Mouse (Mus musculus) ovary, adult 18-20 months (tissue): ENCODE data around the gene Gimap9.

Experiments
- DNase-seq: peaks from one replicate; pipeline ENCODE4 v3.0.0; 2022; ENCODE audit warnings: low spot score, mixed read lengths

The Gimap9 gene

DNA sequence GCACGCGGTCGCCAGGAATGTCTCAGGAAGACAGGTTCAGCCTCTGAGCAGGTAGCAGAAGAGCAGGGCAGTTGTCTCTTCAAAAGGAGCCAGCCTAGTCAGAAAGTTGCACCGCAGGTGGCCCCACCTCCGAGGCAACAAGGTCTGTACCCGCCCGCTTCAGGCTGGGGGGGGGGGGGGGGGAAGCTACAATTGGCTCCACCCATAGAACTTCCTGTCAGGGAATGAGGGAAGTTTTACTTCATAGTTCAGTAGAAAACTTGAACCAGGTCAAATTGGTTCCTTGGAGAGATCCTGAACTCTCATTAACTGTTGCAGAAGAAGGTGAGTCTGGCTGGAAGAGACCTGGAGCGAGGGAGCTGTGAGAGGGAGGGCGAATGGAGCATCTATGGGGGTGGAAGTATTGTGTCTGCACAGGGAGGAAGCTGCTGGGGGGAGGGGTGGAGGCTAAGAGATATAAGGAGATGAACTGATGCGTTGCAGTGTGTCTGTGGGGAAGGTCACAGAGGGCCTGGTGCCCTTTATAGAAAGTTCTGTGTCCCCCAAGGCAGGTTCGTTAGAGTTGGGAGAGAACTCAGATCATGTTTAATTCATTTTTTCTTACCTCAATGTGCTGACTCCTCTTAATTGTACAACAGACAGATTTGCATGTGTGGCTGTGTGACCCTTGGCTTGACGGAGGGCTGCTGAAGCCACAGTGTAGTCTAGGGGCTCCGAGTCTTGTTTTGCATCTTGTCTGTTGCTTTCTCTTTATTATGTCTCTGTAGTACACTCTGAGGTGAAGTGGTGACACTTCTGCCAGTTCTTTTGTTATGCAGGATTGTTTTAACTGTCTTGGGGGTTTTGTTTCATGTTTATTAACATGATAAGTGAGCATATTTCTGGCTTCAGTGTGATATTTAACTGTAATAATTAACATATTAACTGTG lies at the start of gene Gimap9:
Gene Gimap9, plus strand, starts transcription at position 199 of the 929 bp plus-strand sequence.
- no peak for DNase-seq

DNA sequence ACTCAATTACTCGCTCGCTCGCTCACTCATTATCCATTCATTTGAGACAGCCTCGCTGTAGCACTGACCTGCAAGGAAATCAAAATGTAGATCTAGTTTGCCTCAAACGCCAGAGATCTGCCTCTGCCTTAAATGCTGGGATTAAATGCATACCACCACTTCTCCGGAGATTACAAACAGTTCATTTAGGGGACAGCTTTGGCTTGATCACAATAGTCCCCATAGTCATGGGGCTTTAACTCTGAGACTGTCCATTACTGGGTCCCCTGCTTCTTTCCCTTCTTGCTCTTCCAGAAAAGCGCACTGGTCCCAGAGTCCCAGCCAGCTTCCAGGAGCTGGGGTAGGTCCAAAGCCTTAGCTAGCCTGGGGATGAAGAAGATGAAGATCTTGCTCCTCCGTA lies 49.5 kb upstream of the Gimap9 start, which contains the start of gene AI854703:
Gene AI854703, plus strand, starts transcription at position 301 of the 400 bp plus-strand sequence.
- DNase-seq: no peak

DNA sequence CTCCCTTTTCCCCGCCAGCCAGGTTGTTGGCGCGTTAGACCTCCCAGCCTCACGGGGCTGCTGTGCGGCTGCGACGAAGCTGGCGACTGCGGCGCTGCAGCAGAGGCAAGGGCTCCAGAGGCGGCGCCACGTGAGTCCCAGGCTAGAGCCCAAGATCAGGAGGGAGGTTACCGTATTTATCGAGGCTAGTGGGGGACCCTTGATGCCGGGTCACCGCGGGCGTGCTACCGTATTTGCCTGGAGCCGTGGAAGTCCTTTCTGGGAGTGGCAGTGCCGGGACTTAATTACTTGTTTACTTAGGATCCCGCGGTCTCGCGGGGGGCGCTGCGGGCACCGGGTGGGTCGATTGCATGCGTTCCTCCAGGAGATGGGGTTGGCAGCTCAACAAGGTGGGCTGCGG lies 48.9 kb upstream of the Gimap9 start:
- peak; percentile 40 for DNase-seq

DNA sequence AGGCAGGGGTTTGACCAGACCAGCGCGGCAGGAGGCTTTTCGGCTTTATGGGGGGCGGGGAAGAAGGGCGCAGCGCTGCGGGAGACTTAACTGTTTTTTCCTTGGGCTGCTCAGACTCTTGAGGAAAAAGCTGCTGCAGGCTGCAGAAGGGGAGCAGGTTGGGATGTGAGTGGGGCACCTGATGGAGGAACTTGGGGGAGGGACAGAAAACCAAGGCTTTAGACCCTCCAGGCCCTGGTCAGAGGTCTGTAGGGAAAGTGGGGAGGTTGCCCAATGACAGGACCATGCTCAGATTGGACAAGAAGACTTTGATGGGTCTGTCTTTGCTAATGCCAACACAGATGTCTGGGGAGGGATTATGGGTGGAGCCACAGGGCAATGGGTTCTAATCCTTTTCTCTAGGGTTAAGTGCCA lies 48.4 kb upstream of the Gimap9 start:
- DNase-seq: no peak

DNA sequence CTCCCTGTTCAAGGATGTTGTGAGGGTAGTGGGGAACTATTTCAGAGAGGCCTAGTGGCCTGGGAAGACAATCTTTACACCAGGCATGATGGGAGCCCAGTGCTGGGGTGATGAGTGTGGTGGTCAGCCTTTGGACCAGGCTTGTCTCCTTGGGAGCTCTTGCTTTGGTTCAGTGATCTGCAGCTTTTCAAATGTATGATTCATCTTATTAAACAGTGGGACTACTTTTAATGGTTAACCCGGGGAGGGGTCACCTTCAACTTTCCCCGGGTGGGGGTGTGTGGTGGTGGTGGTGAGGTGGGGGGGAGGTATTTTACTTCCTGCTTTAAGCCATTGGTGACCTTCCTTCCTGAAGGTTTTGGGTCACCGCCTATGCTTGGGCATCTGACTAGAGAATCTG lies 47.6 kb upstream of the Gimap9 start:
- no peak for DNase-seq

DNA sequence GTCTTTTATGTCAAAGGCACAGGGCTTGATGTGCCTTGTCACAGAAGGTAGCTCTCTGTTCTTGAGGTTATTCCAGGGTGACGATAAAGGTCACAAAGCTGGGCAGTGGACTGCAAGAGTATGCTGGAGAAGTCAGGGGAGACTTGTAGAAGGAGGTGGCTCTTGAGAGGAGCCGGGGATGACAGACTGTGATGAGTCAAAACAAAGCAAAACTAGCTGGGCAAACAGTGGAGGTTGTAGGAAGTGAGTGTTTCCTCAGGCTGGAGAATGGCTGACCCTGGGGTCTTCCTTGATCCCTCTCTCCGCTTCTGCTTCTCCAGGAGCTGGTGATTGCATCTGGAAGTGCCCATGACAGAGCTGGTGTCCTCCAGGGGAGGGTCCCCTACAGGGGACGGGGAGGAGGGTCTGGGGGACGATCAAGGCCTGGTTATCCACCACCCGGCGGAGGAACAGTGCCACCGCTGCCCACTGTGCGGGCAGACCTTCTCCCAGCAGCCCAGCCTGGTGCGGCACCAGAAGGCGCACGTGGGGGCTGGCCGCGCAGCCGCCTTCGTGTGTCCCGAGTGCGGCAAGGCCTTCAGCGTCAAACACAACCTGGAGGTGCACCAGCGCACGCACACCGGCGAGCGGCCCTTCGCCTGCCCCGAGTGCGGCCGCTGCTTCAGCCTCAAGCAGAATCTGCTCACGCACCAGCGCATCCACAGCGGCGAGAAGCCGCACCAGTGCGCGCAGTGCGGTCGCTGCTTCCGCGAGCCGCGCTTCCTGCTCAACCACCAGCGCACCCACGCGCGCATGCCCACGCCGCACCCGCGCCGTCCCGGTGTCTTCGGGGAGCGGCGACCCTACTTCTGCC lies 46.9 kb upstream of the Gimap9 start:
- no peak for DNase-seq

DNA sequence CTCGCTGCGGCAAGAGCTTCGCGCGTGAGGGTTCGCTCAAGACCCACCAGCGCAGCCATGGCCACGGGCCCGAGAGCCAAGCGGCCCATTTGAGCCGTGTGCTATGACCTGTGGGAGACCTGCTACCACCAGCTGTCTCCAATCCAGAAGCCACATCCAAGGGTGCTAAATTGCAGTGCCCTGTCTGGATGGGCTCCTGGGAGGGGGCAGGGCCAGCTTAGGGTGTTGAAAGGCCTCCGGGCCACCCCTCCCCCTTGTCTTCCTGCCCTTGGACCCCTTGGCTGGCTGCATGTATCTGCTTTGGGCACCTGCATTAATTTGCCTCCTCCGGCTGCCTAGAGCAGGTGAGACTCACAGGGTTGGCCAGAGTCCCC lies 46.3 kb upstream of the Gimap9 start:
- DNase-seq: no peak

DNA sequence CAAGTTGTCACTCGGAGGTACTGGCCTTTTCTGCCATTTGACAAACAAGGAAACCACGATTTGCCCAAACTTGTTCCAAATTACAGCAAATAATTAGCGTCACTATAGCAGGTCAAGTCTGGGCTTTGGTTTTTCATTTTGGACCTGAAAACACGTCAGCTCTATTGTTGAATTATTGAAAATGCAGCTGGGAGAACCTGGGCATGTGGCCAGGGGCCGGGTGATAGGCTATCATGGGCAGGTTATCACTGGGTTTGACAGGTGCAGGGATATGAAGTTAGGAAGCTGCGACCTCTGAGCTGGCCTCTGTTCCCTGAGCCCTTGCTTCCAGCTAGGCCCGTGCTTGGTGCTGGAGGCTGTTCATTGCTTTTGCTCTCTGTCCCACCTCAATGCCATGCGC lies 45.1 kb upstream of the Gimap9 start:
- DNase-seq: no peak

DNA sequence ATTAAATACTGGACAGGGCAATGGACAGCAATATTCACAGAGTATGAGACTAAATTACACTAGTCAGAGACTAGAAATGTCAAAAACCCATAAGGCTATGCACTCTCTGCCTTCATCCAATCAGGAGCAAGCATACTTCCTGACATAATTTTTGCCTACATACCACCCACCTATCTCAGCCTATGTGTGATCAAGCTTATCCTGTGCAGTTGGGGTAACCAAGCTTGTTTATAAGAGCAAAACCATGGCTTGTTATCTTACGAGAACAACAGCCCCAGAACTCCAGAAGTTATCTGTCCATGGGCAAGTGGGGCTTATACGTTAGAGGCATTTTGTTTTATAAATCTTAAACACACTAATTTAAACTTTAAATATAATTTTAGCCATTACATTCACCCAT lies 40.8 kb upstream of the Gimap9 start:
- no peak for DNase-seq

DNA sequence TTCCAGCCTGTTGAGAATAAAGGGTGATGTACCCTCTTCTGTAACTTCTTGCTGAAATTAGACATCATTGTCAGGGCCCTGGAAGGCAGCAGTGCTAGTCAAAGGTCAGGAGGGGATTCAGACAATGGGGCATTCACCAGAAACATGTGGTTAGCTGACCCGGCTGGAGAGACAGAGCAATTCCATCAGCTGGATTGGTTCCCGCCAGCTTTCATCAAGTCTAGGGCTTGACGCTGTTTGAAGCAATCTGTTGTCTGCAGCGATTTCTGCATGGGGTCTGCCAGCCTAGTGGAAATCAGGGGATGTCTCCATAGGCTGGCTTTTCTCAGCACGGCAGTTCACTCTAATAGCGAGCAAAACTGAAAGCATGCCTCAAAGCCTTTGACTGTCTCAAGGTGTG lies 39.4 kb upstream of the Gimap9 start:
- DNase-seq: no peak

DNA sequence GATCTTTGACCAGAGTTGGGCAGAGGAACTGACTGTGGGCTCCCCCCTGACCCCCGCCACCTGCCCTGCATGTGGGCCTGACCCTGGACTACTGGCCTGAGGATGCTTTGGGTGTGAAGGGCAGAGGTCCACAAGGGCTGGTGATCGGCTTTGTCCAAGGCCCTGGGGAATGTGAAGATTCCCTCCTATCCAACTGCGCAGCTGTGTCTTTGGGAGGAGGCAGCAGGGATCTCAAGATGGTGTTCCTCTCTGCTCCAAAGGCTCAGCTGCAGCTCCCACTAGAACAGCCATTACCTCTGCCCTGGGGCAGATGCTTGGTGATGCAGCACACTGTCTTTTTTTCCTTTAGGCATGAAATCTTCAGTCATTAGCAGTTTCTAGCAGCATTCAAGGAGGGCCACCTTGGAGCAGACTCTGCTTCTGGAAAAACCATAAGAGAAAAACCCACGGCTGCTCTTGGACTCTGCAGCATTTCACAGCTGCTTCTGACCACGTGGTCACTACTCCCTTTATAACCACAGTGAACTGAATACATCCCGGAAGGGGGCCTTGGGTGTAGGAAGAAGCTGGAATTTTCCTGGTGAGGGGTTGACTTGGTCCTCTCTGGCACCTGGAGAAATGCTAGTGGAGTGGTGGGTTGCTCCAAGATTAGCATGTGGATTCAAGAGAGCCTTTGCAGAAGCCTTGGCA lies 38.0 kb upstream of the Gimap9 start:
- DNase-seq: no peak

DNA sequence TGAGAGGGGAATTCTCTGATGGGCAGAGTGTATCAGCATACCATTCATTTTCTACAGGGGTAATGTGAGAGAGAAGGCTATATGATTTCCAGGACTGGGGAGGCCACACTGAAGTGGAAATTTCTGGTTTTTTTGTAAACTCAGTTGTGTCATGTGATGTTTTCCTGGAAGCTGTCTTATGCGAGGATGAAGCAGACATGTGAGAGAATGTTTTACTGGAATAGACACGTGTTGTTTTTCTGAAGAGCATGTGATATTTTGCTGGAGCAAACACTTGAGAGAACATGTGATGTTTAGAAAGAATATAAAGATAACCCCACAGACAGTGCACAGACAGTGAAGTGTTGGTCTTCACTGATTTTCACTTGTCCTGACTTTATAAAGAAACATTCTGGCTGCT lies 37.4 kb upstream of the Gimap9 start:
- no peak for DNase-seq

DNA sequence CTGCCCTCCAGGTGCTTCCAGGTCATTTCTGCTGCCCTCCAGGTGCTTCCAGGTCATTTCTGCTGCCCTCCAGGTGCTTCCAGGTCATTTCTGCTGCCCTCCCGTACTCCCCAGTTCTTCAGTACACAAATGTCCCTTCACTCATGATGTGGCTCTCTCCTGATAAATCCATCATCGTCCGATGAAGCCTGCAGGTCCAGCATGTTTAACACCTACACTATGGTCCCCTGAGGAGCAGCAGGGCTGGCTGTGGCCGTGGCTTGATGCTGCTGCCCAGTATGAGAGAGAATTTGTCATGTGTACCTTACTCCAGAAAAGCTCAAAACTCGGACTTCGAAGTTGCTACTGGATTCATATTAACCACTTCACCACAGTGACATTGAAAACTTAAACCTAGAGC lies 34.5 kb upstream of the Gimap9 start:
- no peak for DNase-seq

DNA sequence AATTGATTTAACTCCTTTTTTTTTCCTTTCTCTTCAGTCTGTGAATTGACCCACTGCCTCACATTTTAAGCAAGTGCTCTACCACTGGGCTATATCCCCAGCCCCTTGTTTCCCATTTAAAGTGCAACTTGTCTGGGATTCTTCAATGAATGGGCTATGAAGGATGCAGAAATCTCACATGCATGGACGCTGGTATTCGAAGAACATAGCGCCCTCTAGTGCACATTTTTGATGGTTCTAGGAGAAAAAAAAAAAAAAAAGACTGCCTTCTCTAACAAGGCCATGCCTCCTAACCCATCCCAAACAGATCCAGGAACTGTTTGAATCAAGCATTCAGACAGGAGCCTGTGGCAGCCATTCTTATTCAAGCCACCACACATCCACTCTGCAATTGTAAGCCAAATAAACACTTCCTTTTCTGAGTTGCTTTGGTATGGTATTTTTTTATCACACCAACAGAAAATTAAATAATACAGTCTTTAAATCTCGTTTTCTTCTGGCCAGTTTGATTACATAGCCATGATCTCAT lies 33.1 kb upstream of the Gimap9 start:
- no peak for DNase-seq

DNA sequence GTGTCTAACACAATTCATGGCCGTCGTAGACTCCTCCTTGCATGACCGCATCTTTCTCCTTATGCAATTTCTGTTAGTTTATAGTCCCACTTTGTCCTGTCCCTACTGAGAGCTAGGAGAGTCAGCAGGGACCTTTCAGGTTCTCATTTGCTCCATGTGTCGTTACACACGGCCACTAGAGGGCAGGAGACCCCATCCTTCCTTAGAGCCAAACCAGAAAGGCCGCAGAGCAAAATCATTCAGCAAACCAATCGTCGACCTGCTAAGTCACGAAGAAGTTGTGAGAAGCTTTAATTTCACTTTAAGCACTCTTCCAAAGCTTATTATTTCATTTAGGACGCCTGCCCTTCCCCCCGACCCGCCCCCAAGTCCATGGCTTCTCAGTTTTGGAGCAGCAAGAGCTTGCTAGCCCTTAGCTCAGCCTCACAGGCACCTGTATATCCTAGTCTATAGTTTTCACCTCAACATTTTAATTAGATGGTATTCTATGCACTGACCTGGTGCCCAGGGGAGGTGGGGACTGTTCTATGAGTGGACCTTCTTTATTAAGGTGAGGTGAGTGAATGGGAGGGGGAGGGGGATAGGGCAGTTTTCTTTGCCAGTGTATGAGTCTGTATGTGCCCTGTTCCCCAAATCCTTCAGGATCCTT lies 30.1 kb upstream of the Gimap9 start:
- DNase-seq: peak; percentile 41

DNA sequence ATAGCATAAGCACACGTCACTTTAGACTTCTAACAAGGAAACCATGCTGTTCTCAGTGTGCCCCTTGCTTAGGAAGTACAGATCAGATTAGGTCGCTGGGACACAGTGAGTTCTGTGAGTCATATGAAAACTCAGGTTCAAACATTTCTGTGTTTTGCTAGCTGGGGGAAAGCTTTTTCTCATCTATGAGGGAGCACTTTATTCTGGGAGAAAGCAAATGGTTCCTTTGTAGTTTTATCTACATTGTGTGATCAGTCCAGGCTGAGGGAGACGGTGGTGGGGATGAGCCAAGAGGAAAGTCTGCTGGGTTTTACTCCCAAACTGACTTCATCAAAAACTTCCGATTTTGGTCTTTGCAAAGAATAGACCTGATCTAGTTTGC lies 29.6 kb upstream of the Gimap9 start:
- DNase-seq: no peak

DNA sequence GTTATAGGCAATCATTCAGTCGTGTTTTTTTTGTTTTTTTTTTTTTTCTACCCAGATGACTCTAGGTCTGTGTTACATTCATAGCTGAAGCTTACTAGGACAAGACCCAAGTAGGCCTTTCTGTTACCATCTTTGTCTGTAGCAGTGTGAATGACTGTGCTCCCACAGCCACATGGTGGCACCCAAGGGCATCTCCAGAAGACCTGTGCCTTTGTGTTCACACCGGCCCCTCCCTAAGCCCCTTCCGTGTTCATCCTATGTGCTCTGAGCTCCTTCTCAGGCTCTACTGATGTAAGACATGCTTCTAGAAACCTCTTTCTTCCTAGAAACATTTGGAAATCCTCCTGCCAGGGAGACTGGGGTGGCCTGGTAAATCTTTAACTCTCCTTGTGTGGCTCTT lies 28.9 kb upstream of the Gimap9 start, which contains the start of gene Gimap8:
Gene Gimap8, plus strand, starts transcription at position 240 of the 400 bp plus-strand sequence.
- no peak for DNase-seq

DNA sequence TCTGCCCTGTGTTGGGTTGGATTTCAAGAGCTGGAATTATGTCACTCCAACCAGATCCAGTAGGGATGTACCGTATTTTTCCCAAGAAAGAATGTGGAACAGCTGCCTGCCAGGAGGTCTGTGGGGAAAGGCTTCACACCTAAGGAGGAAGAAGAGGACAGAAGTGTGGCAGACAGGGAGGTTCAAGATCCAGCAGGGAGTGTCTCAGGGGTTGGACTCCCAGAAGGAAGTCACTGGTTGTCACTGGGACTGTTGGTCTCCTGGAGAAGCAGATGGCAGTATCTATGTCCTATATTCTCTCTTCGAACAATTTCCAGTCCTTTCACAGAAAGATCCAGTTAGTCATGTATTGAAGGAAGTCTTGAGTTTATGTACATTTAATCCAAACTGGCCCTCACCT lies 28.3 kb upstream of the Gimap9 start:
- DNase-seq: no peak

DNA sequence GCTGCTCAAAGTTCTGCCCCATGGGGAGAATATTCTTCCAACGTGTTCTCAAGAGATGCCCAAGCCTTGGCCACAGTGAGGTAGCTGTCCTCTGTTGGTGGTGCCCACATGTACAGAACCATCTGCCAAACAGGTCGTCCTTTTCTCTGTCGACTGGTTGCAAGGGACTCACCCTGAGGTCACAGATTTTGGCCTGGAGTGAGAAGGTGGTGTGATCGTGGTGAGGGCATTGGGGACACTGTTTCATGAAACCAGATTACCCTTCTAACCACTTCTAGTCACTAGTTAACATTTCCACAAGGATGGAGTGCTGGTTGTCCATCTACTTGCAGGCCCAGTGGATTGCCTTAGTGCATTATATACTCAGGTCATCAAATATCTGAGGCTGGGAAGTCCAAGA lies 27.1 kb upstream of the Gimap9 start:
- DNase-seq: no peak

DNA sequence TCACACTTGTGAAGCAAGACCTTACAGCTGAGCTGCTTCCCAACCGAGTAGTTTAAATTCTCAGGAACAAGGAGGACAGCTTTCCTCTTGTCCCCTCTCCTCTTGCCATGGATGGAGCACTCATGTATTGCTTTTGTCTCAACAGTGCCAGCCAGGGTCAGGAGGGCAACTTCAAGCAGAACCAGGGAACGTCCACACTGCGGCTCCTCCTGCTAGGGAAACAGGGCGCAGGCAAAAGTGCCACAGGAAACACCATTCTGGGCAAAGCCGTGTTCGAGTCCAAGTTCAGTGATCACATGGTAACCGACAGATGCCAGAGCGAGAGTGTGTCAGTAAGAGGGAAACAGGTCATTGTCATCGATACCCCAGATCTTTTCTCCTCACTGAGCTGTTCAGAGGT lies 25.9 kb upstream of the Gimap9 start:
- DNase-seq: no peak

DNA sequence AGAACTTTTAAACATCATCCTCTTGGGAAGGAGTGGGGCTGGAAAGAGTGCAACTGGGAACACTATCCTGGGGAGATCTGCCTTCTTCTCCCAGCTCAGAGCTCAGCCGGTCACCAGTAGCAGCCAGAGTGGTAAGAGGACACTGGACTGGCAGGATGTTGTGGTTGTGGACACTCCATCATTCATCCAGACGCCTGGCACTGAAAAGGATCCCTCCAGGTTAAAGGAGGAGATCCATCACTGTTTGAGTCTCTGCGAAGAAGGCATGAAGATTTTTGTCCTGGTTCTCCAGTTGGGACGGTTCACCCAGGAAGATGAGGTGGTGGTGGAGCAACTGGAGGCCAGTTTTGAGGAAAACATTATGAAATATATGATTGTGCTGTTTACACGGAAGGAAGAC lies 17.2 kb upstream of the Gimap9 start:
- no peak for DNase-seq

DNA sequence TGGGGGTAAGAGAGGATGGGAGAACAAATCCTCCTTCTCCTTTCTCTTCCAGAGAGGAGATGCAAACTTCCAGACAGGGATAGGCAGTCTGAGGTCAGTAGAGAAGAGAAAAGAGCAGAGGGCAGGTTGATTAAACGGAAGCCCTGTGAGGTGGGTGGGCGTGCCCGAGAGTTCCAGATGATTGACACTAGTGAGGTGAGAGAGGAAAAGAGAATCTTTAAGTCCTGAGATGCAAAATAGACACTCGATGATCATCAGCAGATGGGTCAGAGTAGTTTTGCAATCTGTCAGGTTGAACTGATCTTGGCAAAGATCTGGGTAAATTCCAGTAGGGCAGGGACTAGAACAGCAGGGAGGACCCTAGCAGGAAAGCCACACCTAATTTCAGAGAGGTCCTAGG lies 11.2 kb upstream of the Gimap9 start:
- no peak for DNase-seq
